Mouse (Mus musculus) adrenal gland, postnatal 0 days (tissue): ENCODE measurements around the gene Cdcp2. TPM values are rescaled to one million over a fixed set of nuclear protein-coding genes. Genes with fewer than 3 reads are reported as not detected.

ENCODE experiments used
- polyA plus RNA-seq: library from polyadenylated mRNA; unstranded; fragments of >200 nt; fragmentation: Nextera tagmentation; extraction: Ambion mirVana; gene quantifications from 2 replicates; pipeline ENCODE4 v1.2.1, GENCODE M21; 2015

Gene Cdcp2
- polyA plus RNA-seq, result 0.11 TPM in 1 of 2 replicates, not detected in the other

GRCm38 (mm10) chr4:107096841-107097373, at the start of gene Cdcp2:
Gene Cdcp2, plus strand, starts transcription at chr4:107096891.

GRCm38 (mm10) chr4:107066252-107067124, 30.2 kb upstream of the Cdcp2 start, which contains the start of the genes Mrpl37 and Cyb5rl:
Gene Mrpl37, minus strand, starts transcription at chr4:107066868.
Gene Cyb5rl, plus strand, starts transcription at chr4:107066988.

Other genes with a start within 250 kb of the Cdcp2 start
- 70.1 and 87.8 TPM in 2 replicates for gene Ssbp3, start 186.2 kb upstream of the Cdcp2 start, polyA plus RNA-seq
- gene Mrpl37, start 30.0 kb upstream of the Cdcp2 start, polyA plus RNA-seq, result 59.4 and 94.9 TPM in 2 replicates
- gene Cyb5rl, start 29.9 kb upstream of the Cdcp2 start, polyA plus RNA-seq, result 7.5 and 12.0 TPM in 2 replicates
- gene Tmem59, start 81.5 kb downstream of the Cdcp2 start, polyA plus RNA-seq, result 657 and 956 TPM in 2 replicates
- gene Tceanc2, start 82.2 kb downstream of the Cdcp2 start, polyA plus RNA-seq, result 27.3 and 32.1 TPM in 2 replicates
- gene Ldlrad1, start 112.3 kb downstream of the Cdcp2 start, polyA plus RNA-seq, result not detected in 2 replicates
- 30.5 and 34.8 TPM in 2 replicates for gene Lrrc42, start 156.6 kb downstream of the Cdcp2 start, polyA plus RNA-seq
- gene Hspb11, start 156.7 kb downstream of the Cdcp2 start, polyA plus RNA-seq, result 59.2 and 71.8 TPM in 2 replicates
- gene Dio1, start 210.3 kb downstream of the Cdcp2 start, polyA plus RNA-seq, result 0.15 and 0.20 TPM in 2 replicates
- gene Yipf1, start 217.5 kb downstream of the Cdcp2 start, polyA plus RNA-seq, result 238 and 436 TPM in 2 replicates